Mouse (Mus musculus): ENCODE measurements around the gene Zmiz2. TPM values are rescaled to one million over a fixed set of nuclear protein-coding genes. Genes with fewer than 3 reads are reported as not detected.
"Not testable (repeated sequence)": the region's sequence is repeated elsewhere in the genome, so short reads cannot be mapped to it uniquely, and the experiment has no call there.

Zmiz2 gene
- polyA plus RNA-seq, 1 experiment from 2014 or later, result 10.1 TPM

DNA sequence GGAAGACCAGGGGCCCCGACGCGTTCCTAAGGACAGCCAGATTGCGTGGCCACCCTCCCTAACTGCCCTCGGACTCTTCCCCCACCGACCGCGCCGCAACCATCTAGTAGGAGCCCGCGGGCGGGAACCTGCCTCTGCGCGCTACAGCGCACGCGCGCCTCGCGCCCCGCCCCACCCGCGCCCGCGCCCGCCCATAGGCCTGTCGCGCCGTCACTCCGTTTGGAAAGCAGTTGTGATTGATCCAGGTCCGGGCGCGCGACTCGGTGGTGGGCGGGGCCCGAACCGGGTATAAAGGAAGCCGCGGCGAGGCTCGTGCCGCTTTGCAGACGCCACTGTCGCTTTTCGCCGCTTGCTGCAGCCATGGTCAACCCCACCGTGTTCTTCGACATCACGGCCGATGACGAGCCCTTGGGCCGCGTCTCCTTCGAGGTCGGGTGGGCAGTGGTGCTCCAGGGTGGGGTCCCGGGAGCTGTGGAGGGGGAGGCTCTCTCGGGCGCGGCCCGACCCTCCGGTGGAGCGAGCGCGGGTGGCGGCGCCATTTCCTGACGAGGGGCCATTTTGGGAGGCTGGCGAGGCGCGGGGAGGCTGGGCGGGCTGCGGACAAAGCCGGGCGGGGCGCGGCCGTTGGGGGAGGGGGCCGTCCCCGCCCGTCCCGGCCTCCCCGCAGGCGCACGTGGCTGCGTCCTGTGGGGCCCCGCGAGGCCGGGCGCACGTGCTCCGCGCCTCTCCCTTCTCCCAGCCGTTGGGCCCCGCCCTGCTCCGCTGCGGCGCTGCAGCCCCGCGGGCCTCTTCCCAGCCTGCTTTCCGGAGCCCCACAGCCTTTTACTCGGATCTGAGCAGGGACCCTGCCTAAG is 26.9 kb downstream of the Zmiz2 start:
- Histone ChIP-seq H3K9ac (peak overlapping the region; percentile 98), H3K9me3 (no peaks in the 10 kb centered on the region), H3K4me3 (peak overlapping the region; percentile 99), H3K4me2 (replicated peaks) (peak overlapping the region; percentile 98), H3K36me3 (peaks cover 30% of the 10 kb centered on the region), H3K4me1 (peaks cover 30% of the 10 kb centered on the region), H3K27me3 (no peaks in the 10 kb centered on the region), H3K27ac (peak overlapping the region; percentile 97)
- WGBS, result under 1% methylated on average over 99 of the region's 102 CpGs
- peak; percentile 96 for ATAC-seq (ENCODE audit: low FRiP score, low read depth)

DNA sequence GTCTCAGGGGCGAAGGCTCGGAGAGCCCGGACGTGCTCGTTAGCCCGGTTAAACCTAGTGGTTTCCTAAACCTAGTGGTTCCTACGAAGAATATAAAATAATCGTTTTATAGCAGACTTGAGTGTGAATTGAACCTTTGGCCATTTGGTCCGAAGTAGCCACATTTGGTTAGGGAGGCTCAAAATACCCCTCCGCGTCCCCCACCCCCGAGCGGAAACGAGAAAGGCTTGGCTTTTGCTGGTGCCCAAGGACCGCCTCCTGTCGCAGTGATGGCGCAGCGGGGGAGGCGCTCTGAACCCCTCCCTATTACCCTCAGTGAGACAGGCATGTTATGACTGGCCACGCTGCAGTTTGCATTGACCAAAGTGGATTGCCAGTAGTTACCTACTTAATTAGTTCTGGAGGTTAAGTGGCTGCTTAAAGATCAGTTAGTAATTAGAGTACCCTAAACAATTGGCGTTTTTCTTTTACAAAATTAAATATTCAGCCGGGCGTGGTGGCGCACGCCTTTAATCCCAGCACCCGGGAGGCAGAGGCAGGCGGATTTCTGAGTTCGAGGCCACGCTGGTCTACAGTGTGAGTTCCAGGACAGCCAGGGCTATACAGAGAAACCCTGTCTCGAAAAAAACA is 27.6 kb downstream of the Zmiz2 start:
- H3K4me1 ChIP-seq, result peaks cover 30% of the 10 kb centered on the region
- H3K9me3 ChIP-seq, result no peaks in the 10 kb centered on the region
- H3K27ac ChIP-seq, result peak overlapping the region; percentile 97
- ATAC-seq (ENCODE audit: low FRiP score, low read depth), result peak; percentile 49; the same call in 1 of the 2 replicates
- under 1% methylated on average over 30 of the region's 30 CpGs for WGBS
- H3K4me2 ChIP-seq (replicated peaks), result peak overlapping the region; percentile 98
- H3K9ac ChIP-seq, result peak overlapping the region; percentile 98
- peak overlapping the region; percentile 99 for H3K4me3 ChIP-seq
- no peaks in the 10 kb centered on the region for H3K27me3 ChIP-seq
- peaks cover 35% of the 10 kb centered on the region for H3K36me3 ChIP-seq

DNA sequence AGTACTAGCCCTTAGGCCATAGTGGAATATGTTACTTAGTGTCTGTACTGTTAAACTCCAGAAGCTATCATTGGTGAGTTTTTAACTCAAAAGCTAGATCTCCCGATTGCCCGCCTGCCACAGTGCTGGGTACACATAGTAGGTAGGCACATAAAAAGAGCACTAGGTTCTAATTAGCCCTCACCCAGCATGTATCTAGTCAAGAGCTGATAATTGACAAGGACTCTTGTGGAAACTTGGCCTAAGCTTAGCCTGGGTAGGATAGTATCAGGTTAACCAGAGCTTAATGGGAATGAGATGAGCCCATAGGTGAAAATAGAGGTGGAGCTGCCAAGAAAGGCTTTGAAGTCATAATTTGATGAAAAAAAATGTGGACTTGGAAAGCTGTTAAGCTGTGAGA is 28.2 kb downstream of the Zmiz2 start:
- H3K36me3 ChIP-seq, result peaks cover 40% of the 10 kb centered on the region
- ATAC-seq (ENCODE audit: low FRiP score, low read depth), result no peak

DNA sequence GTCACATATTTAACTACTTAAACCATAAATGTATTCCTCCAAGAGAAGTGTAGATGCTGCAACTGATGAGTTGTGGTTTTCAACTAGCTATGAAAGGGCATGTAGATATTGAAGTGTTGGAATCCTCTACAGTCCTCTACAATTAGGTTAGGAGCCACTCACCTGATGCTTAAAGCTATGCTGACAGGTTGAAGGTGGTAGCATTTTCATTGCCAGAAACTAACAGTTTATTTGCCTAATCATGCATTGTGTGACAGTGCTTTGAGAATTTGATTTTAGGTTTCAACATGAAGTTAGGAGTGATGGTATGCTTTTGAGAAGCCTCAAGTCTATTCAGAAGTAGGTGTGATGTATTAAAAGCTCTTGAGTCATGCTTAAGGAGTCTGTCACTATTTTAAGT is 28.6 kb downstream of the Zmiz2 start:
- Histone ChIP-seq H3K27ac (no peak overlapping the region), H3K4me3 (peak overlapping the region; percentile 99), H3K4me2 (replicated peaks) (peak overlapping the region; percentile 98), H3K9ac (peak overlapping the region; percentile 98), H3K27me3 (no peaks in the 10 kb centered on the region), H3K4me1 (peaks cover 30% of the 10 kb centered on the region), H3K9me3 (no peaks in the 10 kb centered on the region), H3K36me3 (peaks cover 44% of the 10 kb centered on the region)
- no peak for ATAC-seq (ENCODE audit: low FRiP score, low read depth)

More for the DNA sequence above, 28.2 kb downstream of the Zmiz2 start:
- WGBS, result 49% methylated on average over 2 of the region's 2 CpGs
- peak overlapping the region; percentile 99 for H3K4me3 ChIP-seq
- H3K27ac ChIP-seq, result peak overlapping the region; percentile 97; the same call in 1 of the 2 replicates
- peaks cover 30% of the 10 kb centered on the region for H3K4me1 ChIP-seq
- H3K4me2 ChIP-seq (replicated peaks), result peak overlapping the region; percentile 98
- no peaks in the 10 kb centered on the region for H3K9me3 ChIP-seq
- H3K27me3 ChIP-seq, result no peaks in the 10 kb centered on the region
- peak overlapping the region; percentile 98 for H3K9ac ChIP-seq

DNA sequence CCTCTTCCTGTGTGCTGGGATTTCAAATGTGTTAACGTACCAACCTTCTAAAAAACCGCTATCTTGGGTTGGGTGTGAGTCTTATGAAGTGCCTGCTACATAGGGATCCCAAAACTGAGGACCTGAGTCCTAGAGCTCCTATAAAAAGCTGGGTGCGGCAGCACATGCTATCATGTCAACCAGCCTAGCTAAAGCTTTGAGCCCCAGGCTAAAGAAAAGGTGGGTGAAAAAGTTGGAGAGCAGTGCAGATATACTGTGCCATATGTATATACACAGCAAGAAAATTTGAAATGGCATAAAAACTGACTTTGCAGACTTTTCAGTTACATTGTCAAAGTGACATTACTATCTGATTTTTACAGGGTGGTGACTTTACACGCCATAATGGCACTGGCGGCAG is 29.9 kb downstream of the Zmiz2 start:
- H3K27me3 ChIP-seq, result no peaks in the 10 kb centered on the region
- H3K9ac ChIP-seq, result no peak overlapping the region
- no peak for ATAC-seq (ENCODE audit: low FRiP score, low read depth)
- peak overlapping the region; percentile 11; the same call in 1 of the 2 replicates for H3K4me3 ChIP-seq
- no peaks in the 10 kb centered on the region for H3K9me3 ChIP-seq
- peaks cover 56% of the 10 kb centered on the region for H3K36me3 ChIP-seq
- 83% methylated on average over 5 of the region's 5 CpGs for WGBS
- H3K4me1 ChIP-seq, result peaks cover 30% of the 10 kb centered on the region
- no peak overlapping the region for H3K27ac ChIP-seq
- peak overlapping the region; percentile 98 for H3K4me2 ChIP-seq (replicated peaks)

DNA sequence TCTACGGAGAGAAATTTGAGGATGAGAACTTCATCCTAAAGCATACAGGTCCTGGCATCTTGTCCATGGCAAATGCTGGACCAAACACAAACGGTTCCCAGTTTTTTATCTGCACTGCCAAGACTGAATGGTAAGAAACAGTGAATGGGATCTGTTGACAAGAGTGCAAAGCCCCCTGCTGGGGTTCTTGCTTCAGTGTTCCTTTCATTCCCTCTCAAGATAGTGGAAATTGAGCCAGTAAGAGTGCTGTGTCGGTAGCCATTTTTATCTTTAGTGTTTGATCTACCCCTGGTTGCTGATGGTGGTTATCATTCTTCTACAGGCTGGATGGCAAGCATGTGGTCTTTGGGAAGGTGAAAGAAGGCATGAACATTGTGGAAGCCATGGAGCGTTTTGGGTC is 30.3 kb downstream of the Zmiz2 start:
- H3K36me3 ChIP-seq, result peaks cover 59% of the 10 kb centered on the region

DNA sequence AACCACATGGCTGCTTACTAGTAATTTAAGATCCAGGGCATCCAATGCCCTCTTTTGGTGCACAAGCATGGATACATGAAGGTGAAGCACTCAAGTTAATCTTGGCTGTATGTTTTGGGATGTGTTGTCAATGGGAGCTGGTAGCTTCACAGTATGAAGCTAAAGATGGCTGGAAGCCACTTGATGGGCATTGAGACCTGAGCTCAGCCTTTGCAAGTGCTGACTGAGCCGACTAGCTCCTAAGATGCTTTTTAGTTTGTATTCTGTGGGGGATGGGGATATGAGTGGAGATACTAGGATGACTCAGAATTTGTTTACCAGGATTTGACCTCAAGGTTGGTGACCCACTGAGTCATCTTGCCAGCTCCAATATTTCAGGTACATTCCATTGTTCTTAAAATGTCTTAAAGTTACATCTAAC is 31.4 kb downstream of the Zmiz2 start:
- 27% methylated on average over 1 of the region's 1 CpGs for WGBS
- H3K9me3 ChIP-seq, result no peaks in the 10 kb centered on the region
- no peak overlapping the region for H3K4me3 ChIP-seq
- no peak for ATAC-seq (ENCODE audit: low FRiP score, low read depth)
- H3K4me1 ChIP-seq, result peaks cover 19% of the 10 kb centered on the region
- H3K27ac ChIP-seq, result no peak overlapping the region
- H3K9ac ChIP-seq, result no peak overlapping the region
- H3K4me2 ChIP-seq (replicated peaks), result no peak overlapping the region
- no peaks in the 10 kb centered on the region for H3K27me3 ChIP-seq
- H3K36me3 ChIP-seq, result peaks cover 68% of the 10 kb centered on the region

More for the DNA sequence above, 30.3 kb downstream of the Zmiz2 start:
- WGBS, result 77% methylated on average over 4 of the region's 4 CpGs
- H3K9ac ChIP-seq; H3K4me3 ChIP-seq; H3K9me3 ChIP-seq; H3K27me3 ChIP-seq; ATAC-seq (ENCODE audit: low FRiP score, low read depth); H3K4me2 ChIP-seq (replicated peaks); H3K27ac ChIP-seq: not testable (repeated sequence)
- peaks cover 30% of the 10 kb centered on the region for H3K4me1 ChIP-seq

DNA sequence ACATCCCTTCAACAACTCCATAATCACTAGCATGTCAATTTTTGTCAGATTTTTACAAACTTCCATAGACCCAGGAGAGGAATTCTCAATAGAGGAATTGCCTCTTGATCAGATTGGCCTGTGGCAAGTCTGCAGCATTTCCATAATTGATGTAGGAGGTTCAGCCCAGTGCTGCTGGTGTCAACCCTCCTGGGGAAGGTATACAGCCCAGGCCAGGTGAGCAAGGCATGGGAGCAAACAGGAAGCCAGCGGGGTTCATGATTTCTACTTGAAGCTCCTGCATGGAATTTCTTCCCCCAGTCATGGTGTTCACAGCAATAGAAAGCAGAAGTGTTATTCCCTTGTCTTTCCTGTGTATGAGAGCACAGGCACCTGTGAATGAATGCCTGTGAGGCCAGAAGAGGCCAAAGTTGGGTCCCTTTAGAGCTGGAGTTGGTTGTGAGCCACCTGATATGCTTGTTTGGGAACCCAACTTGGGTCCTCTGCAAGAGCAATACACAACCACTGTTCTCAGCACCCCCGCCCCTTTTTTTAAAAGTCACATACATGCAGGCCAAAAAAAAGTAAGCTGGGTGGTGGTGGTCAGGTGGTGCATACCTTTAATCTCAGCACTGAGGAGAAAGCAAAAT is 32.0 kb downstream of the Zmiz2 start:
- Histone ChIP-seq H3K4me1 (peaks cover 19% of the 10 kb centered on the region), H3K4me3 (no peak overlapping the region), H3K27me3 (no peaks in the 10 kb centered on the region), H3K36me3 (peaks cover 72% of the 10 kb centered on the region), H3K9ac (no peak overlapping the region), H3K9me3 (no peaks in the 10 kb centered on the region), H3K27ac (no peak overlapping the region), H3K4me2 (replicated peaks) (no peak overlapping the region)
- 74% methylated on average over 2 of the region's 2 CpGs for WGBS
- no peak for ATAC-seq (ENCODE audit: low FRiP score, low read depth)

DNA sequence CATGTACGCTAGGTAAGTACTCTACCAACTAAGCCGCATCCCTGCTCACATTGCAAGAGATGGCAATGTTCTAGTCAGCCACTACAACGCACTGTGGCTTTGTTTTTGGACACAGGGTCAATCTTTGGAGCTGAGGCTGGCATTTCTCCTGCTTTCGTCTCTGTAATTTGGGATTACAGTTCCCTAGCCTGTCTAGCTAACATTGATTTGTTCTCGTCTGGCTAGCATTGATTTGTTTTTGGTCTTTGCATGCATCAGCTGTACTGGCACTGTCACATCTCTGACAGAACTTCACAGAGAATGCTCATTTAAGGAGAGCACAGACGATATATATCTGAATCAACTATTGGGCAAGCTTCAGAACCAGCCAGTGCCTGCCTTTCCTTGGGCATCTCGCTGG is 41.3 kb downstream of the Zmiz2 start:
- Histone ChIP-seq H3K4me2 (replicated peaks) (no peak overlapping the region), H3K4me3 (no peak overlapping the region), H3K27me3 (no peaks in the 10 kb centered on the region), H3K27ac (no peak overlapping the region), H3K4me1 (no peaks in the 10 kb centered on the region), H3K9me3 (no peaks in the 10 kb centered on the region), H3K36me3 (peaks cover 96% of the 10 kb centered on the region), H3K9ac (no peak overlapping the region)
- ATAC-seq (ENCODE audit: low FRiP score, low read depth), result no peak
- WGBS, result 95% methylated on average over 7 of the region's 7 CpGs

DNA sequence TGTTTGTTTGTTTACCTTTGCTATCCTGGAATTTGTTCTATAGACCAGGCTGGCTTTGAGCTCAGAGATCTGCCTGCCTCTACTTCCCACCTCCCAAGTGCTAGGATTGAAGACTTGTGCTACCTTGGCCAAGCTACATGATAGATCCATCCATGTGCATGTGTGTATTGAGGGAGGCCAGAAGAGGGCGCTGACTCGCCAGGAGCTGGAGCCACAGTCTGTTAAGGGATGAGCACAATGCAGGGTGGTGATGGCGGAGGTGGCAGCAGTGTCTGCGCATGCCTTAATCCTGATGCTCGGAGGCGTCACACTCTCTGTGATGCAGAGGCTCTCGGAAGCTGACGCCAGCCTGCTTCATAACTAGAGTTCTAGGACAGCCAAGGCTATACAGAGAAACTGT is 47.6 kb downstream of the Zmiz2 start:
- Histone ChIP-seq H3K4me2 (replicated peaks) (no peak overlapping the region), H3K36me3 (peaks cover 84% of the 10 kb centered on the region), H3K9me3 (no peaks in the 10 kb centered on the region), H3K4me1 (no peaks in the 10 kb centered on the region), H3K4me3 (no peak overlapping the region), H3K27me3 (no peaks in the 10 kb centered on the region), H3K27ac (no peak overlapping the region), H3K9ac (no peak overlapping the region)
- WGBS, result 71% methylated on average over 8 of the region's 8 CpGs
- ATAC-seq (ENCODE audit: low FRiP score, low read depth), result no peak

DNA sequence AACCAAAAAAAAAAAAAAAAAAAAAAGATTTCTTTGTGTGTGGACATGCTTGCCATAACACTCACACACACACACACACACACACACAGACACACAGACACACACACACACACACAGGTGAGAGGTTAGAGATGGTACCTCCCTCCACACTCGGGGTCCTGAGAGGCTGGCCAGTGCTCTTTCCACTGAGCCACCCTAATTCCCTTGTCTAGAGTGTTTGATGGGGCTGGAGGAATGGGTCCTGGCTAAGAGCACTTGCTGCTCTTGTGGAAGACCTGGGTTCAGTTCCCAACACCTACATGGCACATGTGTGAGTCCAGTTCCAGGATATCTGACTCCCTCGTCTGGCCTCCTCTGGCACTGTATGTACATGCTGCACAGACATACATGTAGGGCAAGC is 48.8 kb downstream of the Zmiz2 start:
- WGBS, result 93% methylated on average over 2 of the region's 2 CpGs
- Histone ChIP-seq H3K27ac (no peak overlapping the region), H3K4me3 (no peak overlapping the region), H3K4me2 (replicated peaks) (no peak overlapping the region), H3K9me3 (no peaks in the 10 kb centered on the region), H3K27me3 (no peaks in the 10 kb centered on the region), H3K4me1 (0 out of 2 replicates have a peak, but pooled peaks cover 3% of the 10 kb centered on the region), H3K9ac (no peak overlapping the region), H3K36me3 (peaks cover 73% of the 10 kb centered on the region)
- no peak for ATAC-seq (ENCODE audit: low FRiP score, low read depth)

DNA sequence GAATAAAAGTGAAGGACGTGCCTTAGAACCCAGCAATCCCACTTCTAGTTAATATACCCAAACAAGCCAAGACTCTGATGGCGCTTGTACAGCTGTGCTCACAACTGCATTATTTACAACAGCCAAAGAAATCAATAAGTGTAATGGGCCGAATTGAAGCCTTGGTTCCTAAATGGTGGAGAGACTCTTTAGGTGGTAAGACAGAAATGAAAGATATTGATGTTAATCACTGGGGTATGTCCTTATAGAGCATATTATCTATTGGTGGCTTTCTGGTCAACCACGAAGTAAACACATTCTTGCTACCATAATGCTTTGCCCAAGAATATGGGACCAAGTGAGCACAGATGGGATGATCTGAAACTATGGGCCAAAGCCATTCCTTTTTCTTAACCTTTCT is 51.3 kb downstream of the Zmiz2 start:
- peaks cover 48% of the 10 kb centered on the region for H3K36me3 ChIP-seq
- H3K9me3 ChIP-seq, result no peaks in the 10 kb centered on the region
- 88% methylated on average over 4 of the region's 4 CpGs for WGBS
- no peak overlapping the region for H3K27ac ChIP-seq
- no peak overlapping the region for H3K9ac ChIP-seq
- ATAC-seq (ENCODE audit: low FRiP score, low read depth), result no peak
- no peak overlapping the region for H3K4me3 ChIP-seq
- no peaks in the 10 kb centered on the region for H3K27me3 ChIP-seq
- no peak overlapping the region for H3K4me2 ChIP-seq (replicated peaks)
- peaks cover 10% of the 10 kb centered on the region for H3K4me1 ChIP-seq
